9 mouse cellular contexts compared by ENCODE assay signal in genomic region chr16:91861784-91862371, GRCm38 (mm10).
DNase-seq lines count a peak whose midpoint lies in the region; ATAC-seq lines count a peak whose summit lies in the region.
"Had no signal": no experiment of that assay in that cellular context is flagged by ENCODE, and none has a peak within 500 bp of the region (broad histone marks: within the 10 kb centered on the region; RNA-seq: fewer than 3 reads in every experiment).

No protein-coding gene starts in this region.

- peak; percentile 53 for DNase-seq in cerebellum, adult 9-11 months
- DNase-seq in cerebellum, adult 9-10 months = no peak
- DNase-seq in urinary bladder, postnatal 14 days (ENCODE audit: low spot score) = peak; percentile 74
- DNase-seq in urinary bladder, adult 2 months (ENCODE audit: low spot score) = no peak
- peak; percentile 62 for DNase-seq in heart, postnatal 4 days
- DNase-seq in natural killer cell, adult 2 months (ENCODE audit: low spot score in 2 of 2) = no peak

- H3K4me2 ChIP-seq in lung, embryonic 15.5 days = no peak overlapping the region

- H3K27me3 ChIP-seq in lung, embryonic 15.5 days = no peaks in the 10 kb centered on the region

- H3K27ac ChIP-seq in lung, embryonic 15.5 days = peak overlapping the region; percentile 3; the same call in 1 of the 2 replicates
- H3K27ac ChIP-seq: liver, embryonic 14.5 days had no signal

- H3K4me3 ChIP-seq in lung, embryonic 15.5 days = no peak overlapping the region

- H3K9me3 ChIP-seq in lung, embryonic 15.5 days = no peaks in the 10 kb centered on the region

- H3K36me3 ChIP-seq in lung, embryonic 15.5 days = peaks cover 13% of the 10 kb centered on the region

- ATAC-seq in lung, embryonic 15.5 days (ENCODE audit: borderline replicate concordance, extremely low read depth, low FRiP score, low TSS enrichment) = 0 out of 2 replicates have a peak, but pooled peaks have one; percentile 3
- ATAC-seq in megakaryocyte-erythroid progenitor cell, adult 5-6 weeks (replicated peaks; ENCODE audit: low FRiP score, low TSS enrichment, poor library complexity, severe bottlenecking) = no peak

- H3K4me1 ChIP-seq in lung, embryonic 15.5 days = peaks cover 26% of the 10 kb centered on the region

- WGBS in lung, embryonic 15.5 days = 48% methylated on average over 6 of the region's 6 CpGs

- no peak overlapping the region for H3K9ac ChIP-seq in lung, embryonic 15.5 days
- H3K9ac ChIP-seq: liver, embryonic 14.5 days had no signal

Comparison
In these comparisons a context has a peak if more than half of its experiments do, and no peak if none do; other contexts are left out.
1. DNase-seq: peak in cerebellum, adult 9-11 months (single experiment), urinary bladder, postnatal 14 days (single experiment) and heart, postnatal 4 days (single experiment); none in cerebellum, adult 9-10 months (single experiment), urinary bladder, adult 2 months (single experiment) and natural killer cell, adult 2 months (0 of 2).